Mouse (Mus musculus) brain, embryonic 18.5 days (tissue): ENCODE data around the gene Cox11.

Source experiments
- DNase-seq: peaks from one replicate; pipeline ENCODE4 v3.0.0-alpha.2; 2012; ENCODE audit warnings: low read depth, low spot score

Cox11 gene

DNA sequence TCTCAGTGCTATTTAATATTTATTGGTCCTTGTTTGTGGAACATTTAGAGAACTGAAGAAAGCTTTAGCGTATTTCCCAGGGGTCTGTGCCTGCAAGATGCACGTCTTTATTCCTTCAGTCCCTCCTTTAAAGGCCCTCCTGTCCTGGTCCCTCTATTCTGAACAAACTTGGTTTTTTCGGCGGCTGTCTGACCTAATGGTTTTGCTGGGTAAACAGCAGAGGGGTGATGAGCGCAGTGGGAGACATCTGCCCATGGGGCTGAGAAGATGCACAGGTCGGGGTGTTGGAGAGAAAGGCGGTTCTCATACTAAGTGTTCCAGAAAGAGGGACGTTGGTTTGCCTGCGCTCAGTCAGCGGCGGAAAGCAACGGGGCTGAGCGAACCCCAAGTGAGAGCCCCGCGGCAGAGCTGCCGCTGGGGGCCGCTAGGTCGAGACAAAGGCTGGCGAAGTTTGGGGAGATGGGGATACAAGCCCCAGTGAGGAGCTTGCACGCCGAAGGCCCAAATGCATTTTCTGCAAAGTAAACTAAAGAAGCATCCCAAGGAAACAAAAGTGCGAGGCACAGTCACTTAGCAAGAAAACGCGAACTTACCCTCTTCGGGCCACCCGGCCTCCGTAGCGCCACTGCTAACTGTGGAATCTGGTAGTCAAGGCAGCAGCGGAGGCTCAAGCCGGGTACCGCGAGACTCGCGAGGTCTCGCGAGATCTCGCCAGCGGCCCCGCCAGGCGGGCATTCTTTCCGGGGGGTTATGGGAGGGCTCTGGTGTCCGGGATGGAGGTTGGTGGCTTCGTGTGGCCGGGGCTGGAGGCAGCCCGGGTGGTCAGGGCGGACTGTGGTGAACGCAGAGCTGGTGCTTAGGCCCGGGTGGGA lies at the start of gene Cox11, which contains the start of gene Stxbp4:
Cox11 (plus strand) TSS at position 734 of the 872 bp plus-strand sequence.
Stxbp4 (minus strand) TSS at position 645 of the 872 bp plus-strand sequence.
- DNase-seq: peak; percentile 94

GRCm38 (mm10) chr11:90590996-90591395 lies 47.0 kb upstream of the Cox11 start:
- DNase-seq: no peak

- no peak for DNase-seq
Observed at GRCm38 (mm10) chr11:90595826-90596225, 42.1 kb upstream of the Cox11 start.

DNA sequence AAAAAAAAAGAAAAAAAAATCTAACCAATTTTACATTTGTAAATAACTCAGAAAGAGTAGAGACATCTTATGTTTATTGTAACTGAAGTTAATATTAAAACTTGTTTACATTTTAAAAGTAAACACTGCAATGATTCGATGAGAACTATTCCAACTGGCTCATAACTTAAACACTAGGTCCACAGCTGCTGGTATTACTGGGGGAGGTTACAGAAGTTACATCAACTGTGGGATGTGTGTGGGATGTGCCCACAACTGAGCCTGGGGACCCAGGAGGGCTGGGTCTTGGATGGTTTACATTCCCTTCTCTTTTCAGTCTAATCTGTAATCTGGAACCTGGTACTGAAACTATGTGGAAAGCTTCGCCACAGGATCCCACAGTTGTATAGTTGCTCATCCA lies 34.9 kb upstream of the Cox11 start:
- DNase-seq: no peak

DNA sequence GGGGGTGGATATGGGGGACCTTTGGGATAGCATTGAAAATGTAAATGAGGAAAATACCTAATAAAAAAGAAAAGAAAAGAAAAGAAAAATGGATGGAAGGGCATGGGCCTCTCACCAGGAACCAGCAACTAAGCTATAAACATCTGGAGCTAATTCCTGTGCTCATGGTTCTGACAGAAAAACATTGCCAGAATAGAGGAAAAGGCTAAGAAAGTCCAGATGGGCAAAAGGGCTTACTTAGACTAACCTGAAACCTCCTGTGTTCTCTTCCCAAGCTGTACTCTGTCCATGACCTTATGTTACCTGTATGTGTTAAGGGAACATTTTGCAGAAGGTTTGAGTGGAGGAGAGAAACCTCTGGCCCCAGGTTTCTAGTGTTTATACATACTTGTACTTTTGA lies 25.9 kb upstream of the Cox11 start:
- no peak for DNase-seq

GRCm38 (mm10) chr11:90614743-90615142 lies 23.2 kb upstream of the Cox11 start:
- DNase-seq: no peak

GRCm38 (mm10) chr11:90616431-90616830 lies 21.5 kb upstream of the Cox11 start:
- DNase-seq: no peak

- DNase-seq: no peak
Observed at GRCm38 (mm10) chr11:90622044-90622443, 15.9 kb upstream of the Cox11 start.

DNA sequence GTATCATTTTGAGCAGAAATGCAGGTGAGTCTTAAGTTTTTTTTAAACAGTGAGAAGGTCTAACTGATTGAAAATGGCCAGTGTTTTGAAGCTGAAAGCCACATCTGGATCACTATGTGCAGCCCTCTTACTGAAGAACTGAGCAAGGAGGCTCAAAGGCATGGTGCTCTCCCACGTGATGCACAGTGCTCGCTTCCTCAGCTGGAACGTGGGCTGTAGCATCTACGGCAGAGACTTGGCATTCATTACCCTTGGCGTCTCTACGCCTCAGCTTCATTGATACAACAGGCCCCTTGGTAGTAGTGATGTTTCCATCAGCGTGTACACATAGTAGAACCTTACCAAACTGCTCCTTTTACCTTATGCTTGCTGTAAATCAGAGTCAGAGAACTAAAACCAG lies 15.5 kb upstream of the Cox11 start:
- no peak for DNase-seq

- DNase-seq: no peak
Observed at GRCm38 (mm10) chr11:90623477-90623876, 14.5 kb upstream of the Cox11 start.

DNA sequence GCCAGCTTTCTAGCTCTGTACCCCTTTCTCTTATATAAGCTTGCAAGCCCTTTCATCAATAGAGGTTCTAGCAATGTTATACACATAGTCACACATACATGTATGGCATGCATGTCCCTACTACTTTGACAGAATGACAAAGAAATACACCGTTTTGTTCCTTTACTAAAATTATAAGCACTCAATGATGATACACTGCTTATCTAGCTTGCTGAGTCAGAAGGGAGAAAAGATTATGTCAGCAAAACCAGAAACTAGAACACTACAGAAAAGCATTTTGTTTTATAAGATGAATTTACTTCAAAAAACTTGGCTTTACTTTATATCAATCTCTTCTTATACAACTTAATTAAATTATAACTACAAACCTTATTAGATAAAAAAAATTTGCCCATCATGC lies 12.8 kb upstream of the Cox11 start:
- no peak for DNase-seq

DNA sequence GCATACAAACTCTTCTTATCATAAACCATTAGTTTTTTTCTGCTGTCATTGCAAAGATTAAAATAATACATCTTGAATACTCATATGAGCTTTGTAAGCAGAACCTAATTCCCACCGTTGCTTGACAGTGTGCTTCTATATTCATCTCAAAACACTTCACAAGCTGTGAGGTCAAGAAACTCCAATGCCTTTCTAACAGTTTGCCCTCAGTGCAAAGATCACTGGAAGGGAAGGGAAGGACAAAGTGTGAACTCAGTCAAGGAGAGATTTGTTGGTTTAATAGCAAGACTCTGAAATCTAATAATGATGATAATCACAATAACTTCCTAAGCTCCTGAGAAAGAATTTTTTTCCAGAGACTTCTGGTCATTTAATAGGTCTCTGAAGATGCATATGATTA lies 10.2 kb upstream of the Cox11 start:
- no peak for DNase-seq

GRCm38 (mm10) chr11:90632480-90632879 lies 5.5 kb upstream of the Cox11 start:
- no peak for DNase-seq

GRCm38 (mm10) chr11:90634661-90635060 lies 3.3 kb upstream of the Cox11 start:
- DNase-seq: no peak

DNA sequence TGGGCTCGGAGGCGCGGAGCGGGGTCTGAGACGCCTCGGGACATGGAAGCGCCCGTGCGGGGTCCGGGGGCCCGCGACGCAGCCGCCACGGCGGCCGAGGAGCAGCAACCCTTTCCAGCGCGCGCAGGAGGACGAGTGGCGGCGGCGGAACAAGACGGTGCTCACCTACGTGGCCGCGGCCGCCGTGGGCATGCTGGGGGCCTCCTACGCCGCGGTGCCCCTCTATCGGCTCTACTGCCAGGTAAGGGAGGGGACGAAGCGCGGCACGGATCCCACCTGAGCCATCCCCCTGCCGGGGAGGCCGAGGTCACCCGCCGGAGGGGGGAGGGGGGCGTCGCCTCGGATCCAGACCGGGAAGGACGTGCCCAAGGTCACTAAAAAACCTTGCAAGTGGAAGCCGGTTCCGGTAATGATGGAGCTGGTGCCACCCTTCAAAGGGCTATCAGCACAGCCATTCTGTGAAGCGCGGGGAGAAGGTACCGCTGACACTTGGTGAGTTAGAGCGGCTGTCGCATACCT lies 398 bp downstream of the Cox11 start:
- DNase-seq: no peak

DNA sequence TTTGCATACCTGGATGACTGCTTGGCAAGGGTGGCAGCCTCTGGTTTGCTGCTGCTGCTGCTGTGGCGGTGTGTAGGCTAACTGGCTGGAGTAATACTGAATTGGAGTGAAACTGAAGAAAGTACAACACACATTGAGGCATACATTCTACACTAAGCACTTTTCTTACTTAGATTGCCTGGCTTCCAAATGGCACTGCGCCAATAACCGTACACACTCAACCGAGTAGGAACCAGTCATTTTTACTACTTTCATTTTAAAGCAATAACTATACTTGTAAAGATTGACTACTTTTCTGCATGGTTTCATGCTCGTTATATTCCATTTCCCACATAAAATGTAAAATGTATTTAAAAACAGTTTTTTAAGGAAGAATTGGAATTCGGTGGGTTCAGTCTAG lies 11.8 kb downstream of the Cox11 start:
- no peak for DNase-seq

GRCm38 (mm10) chr11:90650231-90650885 lies 12.4 kb downstream of the Cox11 start:
- no peak for DNase-seq

GRCm38 (mm10) chr11:90652603-90653002 lies 14.6 kb downstream of the Cox11 start:
- DNase-seq: no peak

- no peak for DNase-seq
Observed at GRCm38 (mm10) chr11:90657527-90657926, 19.6 kb downstream of the Cox11 start.

DNA sequence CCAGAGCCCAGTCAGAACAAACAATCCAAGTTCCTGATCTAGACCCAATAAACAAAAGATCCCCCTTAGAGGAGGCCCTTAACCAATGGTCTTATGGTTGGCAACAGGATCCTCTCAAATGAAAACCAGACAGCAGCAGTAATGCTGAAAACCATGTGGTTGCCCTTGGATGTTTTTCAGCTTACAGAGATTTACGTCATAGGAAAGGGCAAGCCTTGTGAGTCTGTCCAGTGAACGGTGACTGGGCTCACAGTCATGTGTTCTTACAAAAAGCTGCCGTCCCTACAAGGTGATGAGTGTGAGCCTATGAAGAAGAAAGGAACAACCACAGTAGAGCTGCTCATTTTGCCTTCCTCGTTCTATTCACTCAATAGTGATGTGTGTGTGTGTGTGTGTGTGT lies 22.7 kb downstream of the Cox11 start:
- no peak for DNase-seq

- DNase-seq: no peak
Observed at GRCm38 (mm10) chr11:90663052-90663451, 25.1 kb downstream of the Cox11 start.

DNA sequence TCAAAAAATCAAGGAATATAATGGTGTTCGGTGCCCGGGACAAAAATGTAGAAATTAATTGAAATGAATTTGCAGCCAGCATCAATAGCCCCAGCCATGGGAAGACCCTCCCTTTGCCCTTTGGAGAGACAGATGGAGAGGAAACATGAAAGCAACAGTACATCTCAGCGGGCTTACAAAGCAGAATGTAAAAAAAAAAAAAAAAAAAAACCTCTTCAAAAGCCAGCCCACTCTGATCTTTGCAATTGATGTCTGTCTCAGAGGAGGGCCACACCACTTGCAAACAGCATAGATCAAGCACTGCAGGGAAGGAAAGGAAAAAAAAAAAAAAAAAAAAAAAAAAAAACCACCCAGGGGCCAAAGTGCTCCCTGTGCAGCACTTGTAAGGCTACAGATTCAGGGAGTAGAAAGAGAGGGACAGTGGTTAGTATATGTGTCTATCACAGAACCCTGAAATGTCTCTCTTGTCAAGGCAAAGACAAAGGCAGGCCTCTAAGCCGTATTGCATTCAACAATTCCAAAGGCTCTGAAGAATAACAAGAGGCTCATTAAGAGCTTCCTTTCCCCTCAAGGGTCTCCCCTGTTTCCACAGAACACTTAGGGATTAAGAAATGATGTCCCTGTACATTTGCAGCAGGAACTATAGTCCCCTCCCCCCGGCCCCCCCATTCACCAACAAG lies 25.8 kb downstream of the Cox11 start:
- DNase-seq: no peak
